Mouse (Mus musculus) liver, adult 2 months (tissue): ENCODE results near the gene Magi2.

Experiments used
- CTCF ChIP-seq: fragments of 200-500 bp; IDR thresholded peaks from 2 replicates; pipeline ENCODE4 v1.5.1; 2011; ENCODE audit warnings: low read depth, low read length, control low read depth
- POLR2A ChIP-seq: fragments of 200-500 bp; IDR thresholded peaks from 2 replicates; pipeline ENCODE4 v1.6.1; 2011; ENCODE audit warnings: low read length, control low read depth; ENCODE audit not compliant: insufficient read depth; ENCODE audit errors: extremely low read depth

GRCm38 (mm10) chr5:20607503-20607902 lies 1380.7 kb downstream of the Magi2 start:
- no peak for TF ChIP-seq CTCF
- no peak for TF ChIP-seq POLR2A
